Mouse (Mus musculus) MEL (cell line): ENCODE data around the gene Tepp. TPM values are rescaled to one million over a fixed set of nuclear protein-coding genes. Genes with fewer than 3 reads are reported as not detected.

Source experiments
- DNase-seq: peaks from one replicate; pipeline ENCODE4 v3.0.0; 2011; ENCODE audit warnings: low read depth, low spot score
- H3K27ac ChIP-seq: 2 replicates; pipeline ENCODE4 v1.5.1; 2012; ENCODE audit warnings: low read depth, mild to moderate bottlenecking, control low read depth, low read length, moderate library complexity; ENCODE audit not compliant: control insufficient read depth
- H3K27me3 ChIP-seq, 2 experiments: fragments of 150-350 bp in 1 of 2; sonication (generic) in 1 of 2; 2 replicates each; pipeline ENCODE4 v1.6.1; 2012; ENCODE audit warnings: low read length in 2 of 2, mild to moderate bottlenecking in 2 of 2, improper control_type of control experiment in 1 of 2, moderate library complexity in 1 of 2; ENCODE audit not compliant: insufficient read depth in 2 of 2, control insufficient read depth in 1 of 2
- H3K36me3 ChIP-seq, 2 experiments: 2 replicates each; pipeline ENCODE4 v1.6.1; 2012 to 2014; ENCODE audit warnings: low read length in 2 of 2, improper control_type of control experiment in 1 of 2, inconsistent platforms in 1 of 2, mild to moderate bottlenecking in 1 of 2; ENCODE audit not compliant: insufficient read depth in 2 of 2, control insufficient read depth in 1 of 2
- H3K4me1 ChIP-seq, 2 experiments: fragments of 150-350 bp in 1 of 2; sonication (generic) in 1 of 2; 2 replicates each; pipeline ENCODE4 v1.6.1; 2012; ENCODE audit warnings: low read length in 2 of 2, improper control_type of control experiment in 1 of 2, mild to moderate bottlenecking in 1 of 2; ENCODE audit not compliant: insufficient read depth in 2 of 2, control insufficient read depth in 1 of 2
- H3K4me3 ChIP-seq, 2 experiments: fragments of 150-350 bp in 1 of 2; sonication (generic) in 1 of 2; 2 replicates each; pipeline ENCODE4 v1.5.1; 2012; ENCODE audit warnings: low read depth in 2 of 2, low read length in 2 of 2, mild to moderate bottlenecking in 2 of 2, moderate library complexity in 2 of 2, control low read depth in 1 of 2, improper control_type of control experiment in 1 of 2; ENCODE audit not compliant: control insufficient read depth in 1 of 2, insufficient read depth in 1 of 2
- H3K79me2 ChIP-seq: 2 replicates; pipeline ENCODE4 v1.6.1; 2012; ENCODE audit warnings: mild to moderate bottlenecking, low read length, moderate library complexity; ENCODE audit not compliant: control insufficient read depth, poor library complexity, insufficient read depth
- H3K9ac ChIP-seq: 2 replicates; pipeline ENCODE4 v1.6.1; 2012; ENCODE audit warnings: low read depth, mild to moderate bottlenecking, control low read depth, low read length, moderate library complexity; ENCODE audit not compliant: control insufficient read depth, poor library complexity, severe bottlenecking
- H3K9me3 ChIP-seq: fragments of 150-350 bp; sonication (generic); replicated peaks from 2 replicates; pipeline ENCODE4 v1.6.1; 2012; ENCODE audit warnings: mild to moderate bottlenecking, low read length, improper control_type of control experiment, moderate library complexity; ENCODE audit not compliant: insufficient read depth
- CTCF ChIP-seq, 3 experiments: IDR thresholded peaks in 2 of 3; conservative IDR thresholded peaks in 1 of 3; 2 replicates each; pipeline ENCODE4 v1.5.1; 2011 to 2012; ENCODE audit warnings: low read length in 3 of 3, low read depth in 2 of 3, mild to moderate bottlenecking in 2 of 3, improper control_type of control experiment in 1 of 3, inconsistent platforms in 1 of 3, mixed read lengths in 1 of 3, moderate library complexity in 1 of 3; ENCODE audit not compliant: control insufficient read depth in 1 of 3, insufficient read depth in 1 of 3, poor library complexity in 1 of 3, severe bottlenecking in 1 of 3
- ELF1 ChIP-seq: IDR thresholded peaks from 2 replicates; pipeline ENCODE4 v1.6.1; 2014; ENCODE audit warnings: low read depth, mild to moderate bottlenecking, inconsistent platforms, low read length, improper control_type of control experiment, moderate library complexity
- EP300 ChIP-seq, 2 experiments: IDR thresholded peaks; 2 replicates each; pipeline ENCODE4 v1.6.1; 2011; ENCODE audit warnings: improper control_type of control experiment in 2 of 2, low read length in 2 of 2, low read depth in 1 of 2, mild to moderate bottlenecking in 1 of 2
- ETS1 ChIP-seq: IDR thresholded peaks from 2 replicates; pipeline ENCODE4 v1.6.1; 2012; ENCODE audit warnings: low read depth, mild to moderate bottlenecking, inconsistent platforms, low read length, improper control_type of control experiment, moderate library complexity
- HCFC1 ChIP-seq: IDR thresholded peaks from 2 replicates; pipeline ENCODE4 v1.6.1; 2012; ENCODE audit warnings: low read depth, mild to moderate bottlenecking, inconsistent platforms, low read length, improper control_type of control experiment, moderate library complexity
- KAT2A ChIP-seq: conservative IDR thresholded peaks from 2 replicates; pipeline ENCODE4 v1.6.1; 2012; ENCODE audit warnings: low read depth, low read length, improper control_type of control experiment, inconsistent platforms
- MAX ChIP-seq: IDR thresholded peaks from 2 replicates; pipeline ENCODE4 v1.6.1; 2011; ENCODE audit warnings: low read length, improper control_type of control experiment
- MXI1 ChIP-seq: IDR thresholded peaks from 2 replicates; pipeline ENCODE4 v1.6.1; 2011; ENCODE audit warnings: mild to moderate bottlenecking, low read depth, low read length, improper control_type of control experiment
- MYB ChIP-seq: IDR thresholded peaks from 2 replicates; pipeline ENCODE4 v1.6.1; 2011; ENCODE audit warnings: mild to moderate bottlenecking, low read depth, low read length, improper control_type of control experiment
- NRF1 ChIP-seq: IDR thresholded peaks from 2 replicates; pipeline ENCODE4 v1.6.1; 2014; ENCODE audit warnings: low read depth, mild to moderate bottlenecking, inconsistent platforms, low read length, improper control_type of control experiment, moderate library complexity; ENCODE audit not compliant: poor library complexity, insufficient read depth, severe bottlenecking
- POLR2A ChIP-seq, 2 experiments: IDR thresholded peaks; 2 replicates each; pipeline ENCODE4 v1.6.1; 2011 to 2012; ENCODE audit warnings: low read length in 2 of 2, mild to moderate bottlenecking in 2 of 2, control low read depth in 1 of 2, improper control_type of control experiment in 1 of 2, low read depth in 1 of 2, moderate library complexity in 1 of 2; ENCODE audit not compliant: control insufficient read depth in 1 of 2, insufficient read depth in 1 of 2, poor library complexity in 1 of 2
- POLR2AphosphoS2 ChIP-seq: IDR thresholded peaks from 2 replicates; pipeline ENCODE4 v1.6.1; 2011; ENCODE audit warnings: low read length, improper control_type of control experiment
- RAD21 ChIP-seq: IDR thresholded peaks from 2 replicates; pipeline ENCODE4 v1.6.1; 2011; ENCODE audit warnings: mild to moderate bottlenecking, low read depth, low read length, improper control_type of control experiment
- SIN3A ChIP-seq: IDR thresholded peaks from 2 replicates; pipeline ENCODE4 v1.6.1; 2012; ENCODE audit warnings: low read length, improper control_type of control experiment, inconsistent platforms
- SMC3 ChIP-seq: IDR thresholded peaks from 2 replicates; pipeline ENCODE4 v1.6.1; 2011; ENCODE audit warnings: low read depth, low read length, improper control_type of control experiment
- TAL1 ChIP-seq: IDR thresholded peaks from 2 replicates; pipeline ENCODE4 v1.6.1; 2012; ENCODE audit warnings: mild to moderate bottlenecking, inconsistent platforms, low read length, moderate library complexity, mixed read lengths
- TCF12 ChIP-seq: IDR thresholded peaks from 2 replicates; pipeline ENCODE4 v1.6.1; 2014; ENCODE audit warnings: low read depth, mild to moderate bottlenecking, inconsistent platforms, low read length, improper control_type of control experiment, moderate library complexity
- UBTF ChIP-seq: IDR thresholded peaks from 2 replicates; pipeline ENCODE4 v1.6.1; 2012; ENCODE audit warnings: low read depth, mild to moderate bottlenecking, inconsistent platforms, low read length, improper control_type of control experiment, moderate library complexity, borderline replicate concordance; ENCODE audit not compliant: insufficient read depth
- USF2 ChIP-seq, 2 experiments: IDR thresholded peaks; 2 replicates each; pipeline ENCODE4 v1.6.1; 2011 to 2012; ENCODE audit warnings: improper control_type of control experiment in 2 of 2, low read length in 2 of 2, borderline replicate concordance in 1 of 2, inconsistent platforms in 1 of 2, low read depth in 1 of 2, mild to moderate bottlenecking in 1 of 2; ENCODE audit not compliant: insufficient read depth in 1 of 2
- ZC3H11A ChIP-seq: IDR thresholded peaks from 2 replicates; pipeline ENCODE4 v1.6.1; 2012; ENCODE audit warnings: low read depth, mild to moderate bottlenecking, inconsistent platforms, low read length, improper control_type of control experiment
- ZKSCAN1 ChIP-seq: IDR thresholded peaks from 2 replicates; pipeline ENCODE4 v1.6.1; 2012; ENCODE audit warnings: low read depth, mild to moderate bottlenecking, inconsistent platforms, low read length, improper control_type of control experiment, moderate library complexity
- polyA plus RNA-seq, 2 experiments: library from polyadenylated mRNA; stranded (reverse) in 1 of 2; unstranded in 1 of 2; fragments of >175 nt in 1 of 2; fragments of >200 nt in 1 of 2; gene quantifications; 2 replicates each; pipeline versions ENCODE4 v1.2.1 to v1.2.4; 2012; ENCODE audit warnings: low replicate concordance in 2 of 2, low read depth in 1 of 2; ENCODE audit not compliant: insufficient read length in 2 of 2, insufficient read depth in 1 of 2, missing spikeins in 1 of 2
- total RNA-seq: library from RNA; depleted of rRNA; stranded (reverse); fragments of 300-350 nt; gene quantifications from 2 replicates; pipeline ENCODE4 v1.2.3, GENCODE M21; 2012

Tepp gene
- total and polyA plus RNA-seq, 3 experiments, result not detected

GRCm38 (mm10) chr8:95348356-95348755 is 38.0 kb downstream of the Tepp start:
- Histone ChIP-seq H3K9ac (no peak overlapping the region), H3K4me1 (no peaks in the 10 kb centered on the region), H3K27me3 (no peaks in the 10 kb centered on the region), H3K27ac (no peak overlapping the region), H3K36me3 (no peaks in the 10 kb centered on the region), H3K4me3 (no peak overlapping the region), H3K79me2 (no peaks in the 10 kb centered on the region), H3K9me3 (no peaks in the 10 kb centered on the region)
- TF ChIP-seq USF2 (IDR thresholded peaks at IDR 0.05; ENCODE audit: borderline replicate concordance in 1 of 2, insufficient read depth in 1 of 2, low read depth in 1 of 2, low read length in 2 of 2) (no peak), UBTF (no peak), HCFC1 (no peak), ETS1 (no peak)
- DNase-seq, result no peak

- Histone ChIP-seq H3K4me1 (no peaks in the 10 kb centered on the region), H3K4me3 (no peak overlapping the region), H3K79me2 (no peaks in the 10 kb centered on the region), H3K27ac (no peak overlapping the region), H3K36me3 (no peaks in the 10 kb centered on the region), H3K27me3 (no peaks in the 10 kb centered on the region), H3K9me3 (no peaks in the 10 kb centered on the region), H3K9ac (no peak overlapping the region)
- TF ChIP-seq NRF1, result no peak
- no peak for TF ChIP-seq MAX
- TF ChIP-seq POLR2AphosphoS2, result no peak
- TF ChIP-seq SMC3, result no peak
- no peak for TF ChIP-seq KAT2A
- no peak for TF ChIP-seq ELF1
- TF ChIP-seq ZKSCAN1, result no peak
- no peak for TF ChIP-seq MYB
- no peak for TF ChIP-seq RAD21
- no peak for TF ChIP-seq SIN3A
- TF ChIP-seq CTCF (IDR thresholded peaks at IDR 0.05 in 2 of 3, conservative IDR thresholded peaks at IDR 0.05 in 1 of 3; ENCODE audit: control insufficient read depth in 1 of 3, insufficient read depth in 1 of 3, low read depth in 2 of 3, low read length in 3 of 3, poor library complexity in 1 of 3, severe bottlenecking in 1 of 3), result no peak
- TF ChIP-seq TCF12, result no peak
- TF ChIP-seq POLR2A (IDR thresholded peaks at IDR 0.05; ENCODE audit: control insufficient read depth in 1 of 2, insufficient read depth in 1 of 2, low read depth in 1 of 2, low read length in 2 of 2, poor library complexity in 1 of 2), result no peak
- no peak for TF ChIP-seq ZC3H11A
- TF ChIP-seq MXI1, result no peak
- no peak for TF ChIP-seq TAL1
- TF ChIP-seq EP300 (IDR thresholded peaks at IDR 0.05; ENCODE audit: low read depth in 1 of 2, low read length in 2 of 2), result no peak
- DNase-seq, result no peak
Observed at GRCm38 (mm10) chr8:95348811-95349630, 38.7 kb downstream of the Tepp start.
